Mouse (Mus musculus) CH12.LX (cell line): Measurements from ENCODE around the gene Dnajb1. TPM values are rescaled to one million over a fixed set of nuclear protein-coding genes. Genes with fewer than 3 reads are reported as not detected.

ENCODE experiments used
- DNase-seq: peaks from one replicate; pipeline ENCODE4 v3.0.0-alpha.2; 2013; ENCODE audit errors: extremely low read depth
- H3K27ac ChIP-seq: 2 replicates; pipeline ENCODE4 v1.5.1; 2012; ENCODE audit warnings: low read depth, mild to moderate bottlenecking, control low read depth, moderate library complexity; ENCODE audit not compliant: insufficient read depth
- H3K27me3 ChIP-seq: replicated peaks from 2 replicates; pipeline ENCODE3; 2012; ENCODE audit warnings: inconsistent platforms
- H3K36me3 ChIP-seq, 2 experiments: replicated peaks in 1 of 2; 2 replicates each; pipeline versions ENCODE3 to v1.6.1; 2012; ENCODE audit warnings: inconsistent platforms in 1 of 2, low read length in 1 of 2, mild to moderate bottlenecking in 1 of 2, mixed read lengths in 1 of 2, moderate library complexity in 1 of 2; ENCODE audit not compliant: control insufficient read depth in 1 of 2, insufficient read depth in 1 of 2
- H3K4me1 ChIP-seq, 2 experiments: 2 replicates each; pipeline ENCODE4 v1.6.1; 2012; ENCODE audit warnings: inconsistent platforms in 1 of 2, moderate library complexity in 1 of 2; ENCODE audit not compliant: insufficient read depth in 2 of 2, control insufficient read depth in 1 of 2
- H3K4me2 ChIP-seq: 2 replicates; pipeline ENCODE4 v1.6.1; 2012; ENCODE audit warnings: low read depth, mild to moderate bottlenecking, control low read depth; ENCODE audit not compliant: poor library complexity, insufficient read depth, severe bottlenecking
- H3K4me3 ChIP-seq, 3 experiments: fragments of 150-350 bp in 1 of 3; sonication (generic) in 1 of 3; replicated peaks in 1 of 3; 2 replicates each; pipeline versions ENCODE3 to v1.5.1; 2011 to 2012; ENCODE audit warnings: low read depth in 2 of 3, low read length in 2 of 3, mild to moderate bottlenecking in 2 of 3, moderate library complexity in 2 of 3, control low read depth in 1 of 3, improper control_type of control experiment in 1 of 3, inconsistent platforms in 1 of 3, mixed read lengths in 1 of 3; ENCODE audit not compliant: poor library complexity in 1 of 3
- H3K79me2 ChIP-seq: replicated peaks from 2 replicates; pipeline ENCODE4 v1.6.1; 2012; ENCODE audit warnings: mild to moderate bottlenecking, moderate library complexity; ENCODE audit not compliant: control insufficient read depth, poor library complexity, insufficient read depth, severe bottlenecking; ENCODE audit errors: extremely low read depth
- H3K9ac ChIP-seq: 2 replicates; pipeline ENCODE4 v1.6.1; 2012; ENCODE audit warnings: low read depth, mild to moderate bottlenecking, control low read depth, moderate library complexity; ENCODE audit not compliant: insufficient read depth
- H3K9me3 ChIP-seq: replicated peaks from 2 replicates; pipeline ENCODE3; 2012; ENCODE audit warnings: low read length, inconsistent platforms, mixed read lengths
- CHD1 ChIP-seq: IDR thresholded peaks from 2 replicates; pipeline ENCODE4 v1.6.1; 2012; ENCODE audit warnings: low read depth, low read length, improper control_type of control experiment, inconsistent platforms
- CHD2 ChIP-seq: IDR thresholded peaks from 2 replicates; pipeline ENCODE4 v1.6.1; 2011; ENCODE audit warnings: low read length, improper control_type of control experiment
- ELF1 ChIP-seq: IDR thresholded peaks from 2 replicates; pipeline ENCODE4 v1.6.1; 2014; ENCODE audit warnings: low read depth, mild to moderate bottlenecking, inconsistent platforms, low read length, improper control_type of control experiment
- EP300 ChIP-seq: IDR thresholded peaks from 2 replicates; pipeline ENCODE4 v1.6.1; 2011; ENCODE audit warnings: low read length, improper control_type of control experiment
- GABPA ChIP-seq: IDR thresholded peaks from 2 replicates; pipeline ENCODE4 v1.6.1; 2012; ENCODE audit warnings: low read depth, low read length, improper control_type of control experiment, inconsistent platforms; ENCODE audit not compliant: insufficient replicate concordance
- IRF4 ChIP-seq: IDR thresholded peaks from 2 replicates; pipeline ENCODE4 v1.6.1; 2014; ENCODE audit warnings: low read depth, mild to moderate bottlenecking, inconsistent platforms, low read length, improper control_type of control experiment
- JUN ChIP-seq: IDR thresholded peaks from 2 replicates; pipeline ENCODE4 v1.6.1; 2011; ENCODE audit warnings: low read depth, mild to moderate bottlenecking, low read length, improper control_type of control experiment, moderate library complexity; ENCODE audit not compliant: insufficient read depth
- MAFK ChIP-seq: IDR thresholded peaks from 2 replicates; pipeline ENCODE4 v1.6.1; 2011; ENCODE audit warnings: low read length, improper control_type of control experiment; ENCODE audit not compliant: insufficient replicate concordance
- MAX ChIP-seq: IDR thresholded peaks from 2 replicates; pipeline ENCODE4 v1.6.1; 2011; ENCODE audit warnings: low read length, improper control_type of control experiment
- POLR2AphosphoS2 ChIP-seq: IDR thresholded peaks from 2 replicates; pipeline ENCODE4 v1.6.1; 2011; ENCODE audit warnings: low read depth, low read length, improper control_type of control experiment
- RCOR1 ChIP-seq: conservative IDR thresholded peaks from 2 replicates; pipeline ENCODE4 v1.6.1; 2012; ENCODE audit warnings: low read depth, mild to moderate bottlenecking, inconsistent platforms, low read length, improper control_type of control experiment
- SIN3A ChIP-seq: IDR thresholded peaks from 2 replicates; pipeline ENCODE4 v1.6.1; 2012; ENCODE audit warnings: low read length, improper control_type of control experiment, inconsistent platforms
- UBTF ChIP-seq: IDR thresholded peaks from 2 replicates; pipeline ENCODE4 v1.6.1; 2012; ENCODE audit warnings: low read depth, mild to moderate bottlenecking, inconsistent platforms, low read length, improper control_type of control experiment, moderate library complexity
- USF1 ChIP-seq: IDR thresholded peaks from 2 replicates; pipeline ENCODE4 v1.6.1; 2014; ENCODE audit warnings: low read depth, mild to moderate bottlenecking, inconsistent platforms, low read length, improper control_type of control experiment
- ZC3H11A ChIP-seq: IDR thresholded peaks from 2 replicates; pipeline ENCODE4 v1.6.1; 2012; ENCODE audit warnings: low read depth, mild to moderate bottlenecking, inconsistent platforms, low read length, improper control_type of control experiment
- dilution Hi-C: fragments of 300-500 bp; cut with MboI; formaldehyde crosslinking; loops from 2 replicates; pipeline ENCODE4 v1.14.3; 2020; ENCODE audit warnings: low sequenced_read_pairs; ENCODE audit not compliant: extremely low pct_unique_long_range_greater_than_20kb, extremely low pct_ligation_motif_present
- in situ Hi-C: fragments of 300-500 bp; cut with MboI; formaldehyde crosslinking; loops from 3 replicates; pipeline ENCODE4 v1.14.3; 2019; ENCODE audit warnings: low sequenced_read_pairs, low pct_ligation_motif_present, low pct_unique_long_range_greater_than_20kb, mixed read lengths
- polyA plus RNA-seq: library from polyadenylated mRNA; unstranded; fragments of >175 nt; gene quantifications from 2 replicates; pipeline ENCODE4 v1.2.1, GENCODE M21; 2012; ENCODE audit warnings: low read depth; ENCODE audit not compliant: insufficient read length
- total RNA-seq, 2 experiments: library from RNA; depleted of rRNA; stranded (reverse); fragments of 300-350 nt in 1 of 2; fragments of >200 nt in 1 of 2; gene quantifications; 2 replicates each; pipeline ENCODE4 v1.2.3; 2012 to 2014

The Dnajb1 gene
- total and polyA plus RNA-seq, 3 experiments = 24.9 to 30.9 (median 30.7) TPM

DNA sequence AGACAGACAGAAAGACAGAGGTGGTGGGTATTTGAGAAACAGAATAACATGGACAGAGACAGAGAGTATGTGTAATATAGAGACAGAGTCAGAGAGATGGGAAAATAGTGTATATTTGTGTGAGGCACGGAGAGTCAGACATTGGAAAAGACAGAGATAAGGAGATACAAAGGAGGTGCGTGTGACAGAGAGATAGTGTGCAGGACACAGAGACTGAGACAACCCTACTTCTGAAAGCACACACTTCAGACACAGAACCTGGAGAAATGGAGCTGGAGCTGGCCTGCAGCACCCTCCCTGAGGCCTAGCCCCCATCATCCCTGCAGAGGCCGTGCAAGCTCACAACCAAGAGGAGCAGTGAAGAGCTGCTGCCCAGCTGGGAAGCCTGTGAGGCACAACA lies 45.3 kb upstream of the Dnajb1 start:
- no peaks in the 10 kb centered on the region for H3K9me3 ChIP-seq
- peaks cover 7% of the 10 kb centered on the region for H3K79me2 ChIP-seq
- in situ Hi-C loops = no loop called here
- no peak overlapping the region for H3K27ac ChIP-seq
- no peak for TF ChIP-seq MAX
- TF ChIP-seq USF1 = no peak
- no peak for TF ChIP-seq MAFK
- TF ChIP-seq SIN3A = no peak
- TF ChIP-seq JUN = no peak
- no peak for TF ChIP-seq RCOR1
- dilution Hi-C loops = no loop called here
- peaks cover 1 to 11% of the 10 kb centered on the region in 2 experiments; a peak in 3 of 4 replicates for H3K4me1 ChIP-seq
- no peaks in the 10 kb centered on the region for H3K27me3 ChIP-seq
- H3K4me3 ChIP-seq = no peak overlapping the region
- no peaks in the 10 kb centered on the region for H3K36me3 ChIP-seq
- H3K4me2 ChIP-seq = no peak overlapping the region
- H3K9ac ChIP-seq = no peak overlapping the region
- DNase-seq = no peak

DNA sequence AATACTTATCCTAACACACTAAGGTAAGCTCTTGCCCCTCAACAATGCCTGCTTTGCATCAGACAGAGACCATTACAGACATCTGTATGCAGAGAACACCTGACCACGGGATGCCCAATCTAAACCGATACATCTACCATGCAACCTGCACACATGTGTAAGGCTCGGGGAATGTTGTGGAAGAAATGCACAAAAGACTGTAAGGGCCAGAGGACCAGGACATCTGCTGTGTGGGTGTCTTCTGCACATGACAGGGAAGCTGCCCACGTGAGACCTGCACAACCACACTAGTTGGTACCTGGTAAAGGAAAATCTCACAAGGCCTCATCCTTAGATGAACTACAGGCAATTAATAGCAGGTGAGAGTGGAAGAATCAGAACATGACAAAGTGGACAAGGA lies 44.7 kb upstream of the Dnajb1 start:
- no peak overlapping the region for H3K4me2 ChIP-seq
- in situ Hi-C loops (no loop called here), dilution Hi-C loops (no loop called here)
- no peaks in the 10 kb centered on the region for H3K9me3 ChIP-seq
- TF ChIP-seq EP300 (no peak), GABPA (no peak), CHD1 (no peak), UBTF (no peak), USF1 (no peak), ELF1 (no peak), CHD2 (no peak), ZC3H11A (no peak), IRF4 (no peak), POLR2AphosphoS2 (no peak)
- H3K27ac ChIP-seq = no peak overlapping the region
- no peak overlapping the region for H3K9ac ChIP-seq
- peaks cover 6 to 17% of the 10 kb centered on the region in 2 experiments for H3K4me1 ChIP-seq
- no peak for DNase-seq
- no peak overlapping the region for H3K4me3 ChIP-seq
- peaks cover 13% of the 10 kb centered on the region for H3K79me2 ChIP-seq
- H3K36me3 ChIP-seq = peaks cover 0 to 2% of the 10 kb centered on the region in 2 experiments
- H3K27me3 ChIP-seq = no peaks in the 10 kb centered on the region
